Mouse (Mus musculus) limb, embryonic 14.5 days (tissue): ENCODE results near the gene Lonp2. TPM values are rescaled to one million over a fixed set of nuclear protein-coding genes. Genes with fewer than 3 reads are reported as not detected.

Experiments
- ATAC-seq: fragments of 200-750 bp; cut with Nextera tagmentation; 2 replicates; pipeline ENCODE4 v1.8.0; 2017; ENCODE audit warnings: low read depth, moderate number of reproducible peaks, moderate TSS enrichment; ENCODE audit not compliant: low FRiP score
- DNase-seq: peaks from one replicate; pipeline ENCODE4 v3.0.0-alpha.2; 2015; ENCODE audit warnings: low spot score
- H3K27ac ChIP-seq: fragments of 300-500 bp; sonication (generic); replicated peaks from 2 replicates; pipeline ENCODE4 v1.5.1; 2014; ENCODE audit warnings: low read depth, mild to moderate bottlenecking, low read length, moderate library complexity, mixed read lengths
- H3K27me3 ChIP-seq: fragments of 300-500 bp; sonication (generic); 2 replicates; pipeline ENCODE4 v1.6.1; 2014; ENCODE audit warnings: low read length, mixed read lengths; ENCODE audit not compliant: control insufficient read depth, insufficient read depth
- H3K36me3 ChIP-seq: fragments of 300-500 bp; sonication (generic); 2 replicates; pipeline ENCODE4 v1.6.1; 2014; ENCODE audit warnings: mild to moderate bottlenecking, low read length, moderate library complexity, mixed read lengths; ENCODE audit not compliant: control insufficient read depth, insufficient read depth
- H3K4me1 ChIP-seq: fragments of 300-500 bp; sonication (generic); 2 replicates; pipeline ENCODE4 v1.6.1; 2014; ENCODE audit warnings: antibody characterized with exemption, low read length, mixed read lengths; ENCODE audit not compliant: control insufficient read depth, insufficient read depth
- H3K4me2 ChIP-seq: fragments of 300-500 bp; sonication (generic); replicated peaks from 2 replicates; pipeline ENCODE4 v1.6.1; 2014; ENCODE audit warnings: low read depth, mild to moderate bottlenecking, low read length, moderate library complexity; ENCODE audit not compliant: severe bottlenecking
- H3K4me3 ChIP-seq: fragments of 300-500 bp; sonication (generic); replicated peaks from 2 replicates; pipeline ENCODE4 v1.5.1; 2014; ENCODE audit warnings: low read length
- H3K9ac ChIP-seq: fragments of 300-500 bp; sonication (generic); 2 replicates; pipeline ENCODE4 v1.6.1; 2014; ENCODE audit warnings: mild to moderate bottlenecking, low read depth, low read length, moderate library complexity; ENCODE audit not compliant: severe bottlenecking
- H3K9me3 ChIP-seq: fragments of 300-500 bp; sonication (generic); 2 replicates; pipeline ENCODE4 v1.6.1; 2016; ENCODE audit warnings: low read length; ENCODE audit not compliant: control insufficient read depth
- POLR2A ChIP-seq: fragments of 200-500 bp; IDR thresholded peaks from 2 replicates; pipeline ENCODE4 v1.8.0; 2012; ENCODE audit warnings: inconsistent platforms, mild to moderate bottlenecking, moderate library complexity, borderline replicate concordance; ENCODE audit not compliant: insufficient read depth, insufficient read length; ENCODE audit errors: extremely low read depth
- WGBS: fragments of 180-500 bp; shearing (Covaris S2); extraction: QIAGEN DNeasy Blood & Tissue Kit; methylation state at CpG from one replicate; pipeline ENCODE4 v1.1.7; 2014; 5-methylcytosine and 5-hydroxymethylcytosine counted together
- polyA plus RNA-seq, 2 experiments: library from polyadenylated mRNA; depleted of rRNA in 1 of 2; stranded (reverse) in 1 of 2; unstranded in 1 of 2; fragments of >200 nt; fragmentation: Nextera tagmentation in 1 of 2; extraction: Ambion mirVana in 1 of 2; gene quantifications; 2 replicates each; pipeline versions ENCODE4 v1.2.1 to v1.2.3; 2012 to 2014

Lonp2 gene
- polyA plus RNA-seq, 2 experiments, result 31.8 to 54.1 TPM

DNA sequence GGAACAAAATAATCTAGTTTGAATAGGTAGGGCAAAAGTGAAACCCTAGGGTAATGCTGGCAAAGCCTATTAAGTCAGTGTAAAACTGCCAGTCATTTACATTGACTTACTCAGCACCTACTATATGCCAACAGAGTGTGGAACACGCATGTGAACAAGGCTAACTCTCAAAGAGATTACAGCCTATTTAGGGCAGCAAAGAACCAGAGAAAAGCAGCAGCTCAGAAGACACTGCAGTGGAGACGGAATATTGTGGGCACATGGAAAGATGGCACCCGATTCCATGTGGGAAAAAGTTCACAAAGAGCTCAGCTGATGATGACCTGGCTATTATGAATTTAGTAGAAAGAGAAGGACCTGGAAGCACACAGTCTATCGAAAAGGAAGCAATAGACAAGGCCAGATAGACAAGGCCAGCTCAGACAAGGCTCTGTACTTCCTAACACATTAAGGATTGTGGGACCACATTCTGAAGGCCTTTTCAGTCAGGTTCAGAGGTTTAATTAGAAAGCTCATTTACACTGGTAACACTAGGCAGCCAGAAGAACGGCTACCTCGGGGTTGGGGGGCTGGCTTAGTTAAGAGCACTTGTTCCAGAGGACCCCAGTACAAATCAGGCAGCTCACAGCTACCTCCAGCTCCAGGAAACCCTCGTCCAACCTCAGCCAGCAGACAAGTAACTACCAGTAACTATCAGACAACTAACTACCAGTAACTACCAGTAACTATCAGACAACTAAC, 118.9 kb downstream of the Lonp2 start:
- no peak overlapping the region for H3K9ac ChIP-seq
- H3K36me3 ChIP-seq, result no peaks in the 10 kb centered on the region
- H3K4me1 ChIP-seq, result peaks cover 25% of the 10 kb centered on the region
- ATAC-seq (no peak), DNase-seq (no peak)
- H3K27me3 ChIP-seq, result no peaks in the 10 kb centered on the region
- H3K4me3 ChIP-seq, result no peak overlapping the region
- H3K9me3 ChIP-seq, result no peaks in the 10 kb centered on the region
- no peak for TF ChIP-seq POLR2A
- 76% methylated on average over 7 of the region's 7 CpGs for WGBS
- no peak overlapping the region for H3K27ac ChIP-seq
- no peak overlapping the region for H3K4me2 ChIP-seq

DNA sequence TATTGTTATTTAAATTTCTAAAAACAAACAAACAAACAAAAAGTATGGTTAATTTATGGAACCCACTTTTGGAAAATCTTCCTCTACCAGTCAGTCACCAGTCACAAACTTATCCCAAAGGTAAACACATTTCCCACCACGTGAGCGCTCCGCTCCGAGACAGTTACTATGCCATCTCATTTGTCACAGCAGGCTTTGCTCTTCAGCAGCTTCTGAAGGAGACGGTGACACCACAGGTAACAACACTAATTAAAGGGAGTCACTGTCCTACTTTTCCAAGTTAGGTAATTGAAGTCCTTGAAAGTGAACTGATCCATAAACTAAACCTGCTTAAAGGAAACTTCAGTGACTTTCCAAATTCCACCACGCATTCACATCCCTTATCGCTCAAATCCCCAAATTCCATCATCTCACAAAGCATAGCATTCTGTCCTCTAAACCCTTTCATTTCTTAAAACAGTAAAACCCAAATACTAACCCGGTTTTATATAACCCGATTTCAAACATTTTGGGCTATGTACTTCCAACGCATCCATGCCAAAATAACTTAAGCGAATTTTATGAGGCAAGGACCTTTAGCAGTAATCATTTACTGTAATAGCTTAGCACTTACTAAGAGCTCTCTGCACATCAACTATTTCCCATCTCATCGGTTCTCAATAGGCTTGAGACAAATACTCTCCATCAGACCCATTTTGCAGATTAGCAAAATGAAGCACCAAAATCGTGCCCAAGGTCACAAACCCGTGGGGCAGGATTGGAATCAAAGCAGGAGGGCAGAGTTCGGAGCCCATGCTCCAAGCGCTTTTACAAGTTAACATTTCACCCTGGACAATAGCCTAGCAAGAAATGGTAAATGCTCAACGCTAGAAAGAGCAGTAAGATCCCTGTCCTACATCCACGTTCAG, 120.7 kb downstream of the Lonp2 start:
- Histone ChIP-seq H3K4me3 (peak overlapping the region; percentile 89), H3K4me1 (peaks cover 25% of the 10 kb centered on the region), H3K27me3 (no peaks in the 10 kb centered on the region), H3K27ac (peak overlapping the region; percentile 97), H3K36me3 (no peaks in the 10 kb centered on the region), H3K4me2 (peak overlapping the region; percentile 85), H3K9me3 (no peaks in the 10 kb centered on the region), H3K9ac (peak overlapping the region; percentile 100)
- ATAC-seq (no peak), DNase-seq (no peak)
- no peak for TF ChIP-seq POLR2A
- WGBS, result 6% methylated on average over 18 of the region's 18 CpGs

DNA sequence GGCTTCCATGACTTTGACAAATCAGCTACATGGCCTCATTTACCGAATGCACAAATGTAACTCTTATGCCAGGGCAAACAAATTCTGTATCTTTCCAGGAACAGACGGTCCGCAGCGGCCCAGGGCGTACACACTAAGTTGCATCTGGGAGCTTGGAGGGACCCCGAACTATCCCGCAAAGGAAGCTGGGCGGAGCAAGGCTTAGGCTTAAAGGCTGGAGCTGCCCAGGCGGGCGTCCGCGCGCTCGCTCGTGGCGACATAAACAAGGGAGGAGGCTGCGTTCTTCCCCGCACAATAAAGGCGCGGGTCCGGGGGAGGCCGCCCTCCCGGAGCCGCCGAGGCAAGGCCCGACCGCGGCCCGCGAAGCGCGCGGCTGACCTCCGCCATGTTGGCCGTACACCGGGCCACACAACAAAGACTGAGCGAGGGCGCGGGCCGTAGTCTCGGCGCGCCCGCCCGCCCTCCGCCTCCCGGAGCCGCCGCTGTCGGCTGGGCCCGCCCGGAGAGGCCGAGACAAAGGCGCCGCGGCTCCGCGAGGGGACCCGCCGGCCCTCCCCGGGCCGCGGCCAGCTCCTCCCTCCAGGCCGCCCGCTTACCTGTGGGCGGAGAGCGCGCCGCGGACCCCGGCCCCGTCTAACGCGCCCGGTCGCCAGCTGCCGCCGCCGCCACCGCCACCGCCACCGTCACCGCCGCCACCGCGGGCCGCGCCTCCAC, 121.5 kb downstream of the Lonp2 start, which contains the start of the genes Gm10638 and Siah1a:
Gene Gm10638 (plus strand): TSS at position 479 of the 714 bp plus-strand sequence.
Gene Siah1a (minus strand): TSS at position 714 of the 714 bp plus-strand sequence.
- peak; percentile 81 for ATAC-seq
- peak; percentile 86; the same call in 1 of the 2 replicates for TF ChIP-seq POLR2A
- H3K9ac ChIP-seq, result peak within 1 kb of the TSS; percentile 100

DNA sequence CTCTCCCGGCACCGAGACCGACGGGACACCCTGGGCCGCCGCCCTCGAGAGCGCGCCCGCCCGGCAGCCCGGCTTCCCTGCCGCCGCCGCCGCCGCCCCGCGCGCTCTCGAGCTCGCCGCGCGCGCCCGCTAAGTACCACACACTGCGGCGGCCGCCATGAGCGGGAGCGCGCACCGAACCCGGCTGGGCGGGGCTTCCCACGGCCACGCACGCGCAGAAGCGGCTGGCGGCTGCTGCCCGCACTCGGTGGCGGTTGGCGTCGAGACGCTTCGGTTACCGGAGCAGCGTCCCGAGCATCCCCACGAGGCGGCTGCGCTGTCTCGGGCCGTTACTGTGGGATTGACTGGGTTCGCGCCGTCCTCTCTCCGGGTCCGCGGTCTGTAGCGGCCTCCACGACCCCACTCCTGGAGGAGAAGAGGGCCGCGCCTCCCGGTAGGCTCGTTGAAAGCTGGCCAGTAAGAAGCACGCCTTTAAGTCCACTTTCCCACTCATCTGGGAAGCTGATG, 122.1 kb downstream of the Lonp2 start:
- Histone ChIP-seq H3K4me1 (peaks cover 25% of the 10 kb centered on the region), H3K27me3 (no peaks in the 10 kb centered on the region), H3K9me3 (no peaks in the 10 kb centered on the region), H3K27ac (peak overlapping the region; percentile 97), H3K4me3 (peak overlapping the region; percentile 89), H3K9ac (peak overlapping the region; percentile 100), H3K4me2 (peak overlapping the region; percentile 85), H3K36me3 (no peaks in the 10 kb centered on the region)
- WGBS, result under 1% methylated on average over 51 of the region's 70 CpGs
- peak; percentile 89; the same call in 1 of the 2 replicates for TF ChIP-seq POLR2A
- peak; percentile 88 for ATAC-seq
- DNase-seq, result peak; percentile 82

More for the DNA sequence above, 121.5 kb downstream of the Lonp2 start, which contains the start of the genes Gm10638 and Siah1a:
- DNase-seq, result peak; percentile 70
- H3K27me3 ChIP-seq, result no peaks in the 10 kb centered on the region
- H3K4me1 ChIP-seq, result peaks cover 25% of the 10 kb centered on the region
- under 1% methylated on average over 44 of the region's 88 CpGs for WGBS
- no peaks in the 10 kb centered on the region for H3K36me3 ChIP-seq
- no peaks in the 10 kb centered on the region for H3K9me3 ChIP-seq
- peak within 1 kb of the TSS; percentile 97 for H3K27ac ChIP-seq
- peak within 1 kb of the TSS; percentile 85 for H3K4me2 ChIP-seq
- peak within 1 kb of the TSS; percentile 89 for H3K4me3 ChIP-seq

DNA sequence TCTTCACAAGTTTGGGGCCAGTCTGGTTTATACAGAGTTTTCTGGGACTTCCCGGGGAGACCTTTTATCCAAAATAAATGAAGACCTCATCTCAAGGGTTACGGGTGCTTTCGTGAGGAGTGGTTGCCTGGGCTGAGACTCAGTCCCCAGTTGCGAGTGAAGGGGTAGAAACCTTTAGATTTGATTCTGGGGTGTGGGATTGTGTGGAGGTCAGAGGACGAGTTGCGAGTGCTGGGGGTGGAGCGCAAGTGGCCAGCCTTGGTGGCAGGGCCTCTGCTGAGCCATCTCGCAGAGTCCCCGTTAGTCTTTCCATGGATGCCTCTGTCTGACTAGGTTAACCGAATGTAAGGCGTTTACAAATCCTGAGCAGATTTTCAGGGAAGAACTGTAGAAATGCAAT, 122.7 kb downstream of the Lonp2 start:
- Histone ChIP-seq H3K4me3 (peak overlapping the region; percentile 89), H3K4me1 (peaks cover 24% of the 10 kb centered on the region), H3K27me3 (no peaks in the 10 kb centered on the region), H3K27ac (peak overlapping the region; percentile 97; the same call in 1 of the 2 replicates), H3K4me2 (peak overlapping the region; percentile 85), H3K36me3 (no peaks in the 10 kb centered on the region), H3K9ac (peak overlapping the region; percentile 100), H3K9me3 (no peaks in the 10 kb centered on the region)
- 3% methylated on average over 11 of the region's 11 CpGs for WGBS
- no peak for TF ChIP-seq POLR2A
- DNase-seq, result no peak
- ATAC-seq, result no peak
